Mouse (Mus musculus) ZHBTc4 (cell line): ENCODE data around the gene Anapc15.

Source experiments
- DNase-seq: peaks from one replicate; pipeline ENCODE4 v3.0.0-alpha.2; 2011; ENCODE audit warnings: low read depth, low spot score

Anapc15 gene

GRCm38 (mm10) chr7:101863415-101863814 is at the start of gene Anapc15:
Gene Anapc15 (plus strand): TSS chr7:101863715.
- DNase-seq: no peak

GRCm38 (mm10) chr7:101817861-101818401 is 45.6 kb upstream of the Anapc15 start, which contains the start of gene Phox2a:
Gene Phox2a (plus strand): TSS chr7:101818313.
- peak; percentile 60 for DNase-seq

- peak; percentile 63 for DNase-seq
These were observed 43.1 kb upstream of the Anapc15 start for GRCm38 (mm10) chr7:101820295-101821030.

- peak; percentile 84 for DNase-seq
These were observed 41.7 kb upstream of the Anapc15 start for GRCm38 (mm10) chr7:101821571-101822501.

DNA sequence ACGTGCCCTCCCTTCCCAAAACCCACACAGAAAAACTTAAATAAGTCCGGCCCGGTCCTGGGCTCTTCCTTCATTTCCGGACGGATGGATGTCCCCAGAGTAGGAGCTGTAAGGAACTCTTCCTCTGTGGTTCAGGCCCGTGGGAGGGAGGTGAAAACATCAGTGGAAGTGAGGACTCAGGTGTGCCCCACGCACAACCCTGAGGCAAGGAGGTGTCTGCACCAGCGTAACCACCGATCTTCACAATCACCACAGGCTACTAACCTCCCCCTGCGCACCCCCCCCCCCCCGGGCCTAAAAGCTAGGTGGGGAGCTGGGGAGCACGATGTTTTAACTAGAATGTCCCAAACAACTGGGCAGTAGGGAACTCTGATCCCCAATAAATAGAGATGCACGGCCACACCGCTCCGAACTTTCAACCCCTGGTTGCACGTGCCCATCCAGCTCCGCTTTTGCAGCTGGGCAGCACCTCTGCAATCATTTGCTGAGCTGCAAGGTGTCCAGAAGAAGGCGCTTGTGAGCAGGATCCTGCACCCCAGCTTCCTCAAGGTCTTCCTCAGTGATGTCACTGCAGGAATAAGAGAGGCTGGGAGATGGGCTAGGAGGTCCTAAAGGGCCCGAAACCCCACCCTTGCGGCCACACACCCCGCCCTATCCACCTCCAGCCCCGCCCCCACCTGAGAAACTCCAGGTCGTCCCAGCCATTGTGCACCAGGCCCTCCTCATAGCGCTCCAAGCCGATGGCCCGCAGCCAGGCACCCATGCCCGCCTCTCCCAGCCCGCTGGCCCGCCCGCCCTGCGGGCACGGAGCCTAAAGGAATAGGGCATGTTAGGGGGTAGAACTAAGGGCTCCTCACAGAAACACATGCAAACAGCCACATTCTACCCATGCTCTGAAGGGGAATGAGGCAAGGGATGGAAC is 40.4 kb upstream of the Anapc15 start:
- DNase-seq: peak; percentile 73

DNA sequence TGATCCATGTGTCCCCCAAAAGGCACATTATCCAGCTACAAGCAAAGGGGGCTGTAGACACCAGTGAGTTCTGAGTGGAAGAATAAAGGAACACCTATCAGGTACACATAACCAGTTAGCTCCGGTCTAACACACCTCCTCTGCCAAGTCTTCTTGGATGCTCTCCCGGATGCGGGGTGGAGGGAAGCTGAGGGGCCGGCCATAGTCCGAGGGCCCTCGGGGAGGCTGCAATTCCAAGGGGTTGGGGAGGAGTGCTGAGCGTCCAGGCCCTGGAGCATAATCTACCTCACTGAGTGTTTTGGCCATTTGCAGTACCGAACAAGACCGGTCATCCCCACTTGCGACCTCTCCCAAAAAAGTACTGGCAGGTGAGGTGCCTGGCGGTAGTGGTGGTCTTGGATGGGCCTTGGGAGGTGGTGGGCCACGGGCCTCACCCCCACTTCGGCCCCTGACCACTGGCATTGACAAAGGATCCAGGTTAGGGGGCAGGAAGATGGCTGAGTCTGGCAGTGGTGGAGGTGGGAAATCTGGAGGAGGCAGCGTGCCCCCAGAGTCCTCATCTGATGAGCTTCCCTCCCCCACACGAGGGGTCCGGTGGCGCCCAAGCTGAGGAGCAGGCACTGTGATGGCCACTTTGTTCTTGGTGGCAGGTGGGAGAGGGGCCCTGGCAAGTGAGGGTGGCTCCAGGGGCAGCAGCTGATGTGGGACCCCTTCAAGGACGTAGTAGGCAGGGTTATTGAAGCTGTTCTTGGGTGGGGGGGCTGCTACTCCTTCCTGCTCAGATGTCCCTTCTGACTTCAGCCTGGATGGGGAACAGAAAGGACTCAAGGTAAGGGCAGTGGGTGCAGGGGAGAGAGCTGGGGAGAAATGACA is 39.5 kb upstream of the Anapc15 start:
- no peak for DNase-seq

- DNase-seq: no peak
These were observed 33.1 kb upstream of the Anapc15 start for GRCm38 (mm10) chr7:101830373-101830772.

DNA sequence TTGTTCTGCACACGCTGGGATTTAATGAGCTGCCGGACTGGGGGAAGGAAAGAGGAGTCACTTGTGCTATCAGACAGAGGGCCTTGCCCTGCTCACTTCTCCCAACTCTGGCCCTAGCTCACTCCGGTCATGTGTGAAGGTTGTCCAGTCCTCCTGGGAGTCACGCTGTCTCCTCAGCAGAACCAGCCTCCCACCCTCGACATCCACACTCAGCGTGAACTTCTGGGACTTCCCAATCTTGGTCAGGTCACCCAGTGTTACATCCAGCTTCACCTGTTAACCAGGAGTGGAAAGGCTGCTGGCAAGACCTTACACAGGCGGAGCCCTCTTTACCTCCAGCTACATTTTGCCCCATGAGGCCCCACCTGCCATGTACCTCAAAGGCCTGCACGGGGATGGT is 32.1 kb upstream of the Anapc15 start:
- DNase-seq: no peak

DNA sequence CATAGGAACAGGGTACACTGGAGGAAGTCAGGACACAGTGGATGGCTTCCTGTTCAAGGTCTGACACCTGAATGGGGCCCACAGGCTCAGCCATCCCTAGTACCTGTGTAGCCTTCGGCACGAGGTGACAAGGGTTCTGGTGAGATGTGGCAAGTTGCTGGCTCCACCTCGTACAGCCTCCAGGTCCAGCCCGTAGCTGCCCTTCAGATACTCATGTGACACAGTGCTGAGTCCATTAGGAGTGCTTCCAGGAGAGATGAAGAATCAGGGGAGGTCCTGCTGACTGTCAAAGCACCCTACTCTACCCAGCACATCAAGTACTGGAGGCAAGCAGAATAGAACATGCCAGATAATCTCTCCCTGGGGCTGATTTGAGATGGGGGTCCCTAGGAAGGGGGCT is 31.1 kb upstream of the Anapc15 start:
- no peak for DNase-seq

- DNase-seq: peak; percentile 55
These were observed 30.2 kb upstream of the Anapc15 start for GRCm38 (mm10) chr7:101833352-101833751.

DNA sequence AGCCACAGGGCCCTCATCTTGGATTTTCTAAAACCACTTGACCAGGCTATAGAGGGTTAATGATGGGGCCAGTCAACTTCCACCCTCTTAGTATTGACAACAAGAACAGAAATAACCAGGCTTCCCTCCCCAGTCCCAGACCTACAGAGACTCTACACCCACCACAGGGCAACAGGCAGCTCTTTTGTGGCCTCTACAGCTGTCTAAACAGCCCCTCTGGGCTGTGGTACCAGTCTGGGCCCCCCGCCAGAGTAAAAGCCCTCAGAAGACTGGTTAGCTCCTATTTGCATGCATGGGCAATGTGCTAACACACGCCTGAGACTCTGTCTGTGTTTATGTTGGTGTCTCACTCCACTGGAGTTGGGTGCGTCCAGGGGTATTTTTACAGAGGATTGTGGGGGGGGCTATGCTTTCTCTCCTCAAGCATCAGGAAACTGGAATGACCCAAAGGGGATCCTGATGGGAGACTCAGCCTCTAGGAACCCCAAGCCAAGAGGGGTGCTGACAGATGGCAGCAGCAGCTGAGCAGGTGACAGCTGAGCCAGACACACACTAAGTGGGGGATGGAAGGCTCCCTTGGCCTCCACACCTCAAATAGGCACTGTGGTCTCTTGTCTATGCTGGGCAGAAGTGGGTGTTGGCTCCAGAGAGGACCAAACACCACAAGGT is 29.5 kb upstream of the Anapc15 start:
- DNase-seq: no peak

GRCm38 (mm10) chr7:101834903-101835302 is 28.6 kb upstream of the Anapc15 start:
- DNase-seq: no peak

GRCm38 (mm10) chr7:101835457-101836109 is 27.9 kb upstream of the Anapc15 start:
- no peak for DNase-seq

- DNase-seq: peak; percentile 79
These were observed 27.0 kb upstream of the Anapc15 start for GRCm38 (mm10) chr7:101836271-101837153.

- DNase-seq: peak; percentile 29
These were observed 26.3 kb upstream of the Anapc15 start for GRCm38 (mm10) chr7:101837154-101837605.

- DNase-seq: peak; percentile 96
These were observed 25.7 kb upstream of the Anapc15 start, which contains the start of gene Inppl1 for GRCm38 (mm10) chr7:101837606-101838471. Gene Inppl1 (minus strand): TSS chr7:101838229.

- no peak for DNase-seq
These were observed 19.3 kb upstream of the Anapc15 start for GRCm38 (mm10) chr7:101844186-101844585.
